Mouse (Mus musculus) heart, postnatal 0 days (tissue): Measurements from ENCODE around the gene Cops7b. TPM values are rescaled to one million over a fixed set of nuclear protein-coding genes. Genes with fewer than 3 reads are reported as not detected.

Experiments used
- ATAC-seq: fragments of 200-750 bp; cut with Nextera tagmentation; 2 replicates; pipeline ENCODE4 v1.8.0; 2017; ENCODE audit warnings: low read depth, moderate number of reproducible peaks, moderate library complexity; ENCODE audit not compliant: insufficient read depth
- DNase-seq: peaks from one replicate; pipeline ENCODE4 v3.0.0-alpha.2; 2016; ENCODE audit warnings: low spot score
- H3K27ac ChIP-seq: fragments of 300-500 bp; sonication (generic); 2 replicates; pipeline ENCODE4 v1.5.1; 2014; ENCODE audit warnings: low read depth, mild to moderate bottlenecking
- H3K27me3 ChIP-seq: fragments of 300-500 bp; sonication (generic); 2 replicates; pipeline ENCODE4 v1.6.1; 2014; ENCODE audit warnings: low read length, mixed read lengths; ENCODE audit not compliant: control insufficient read depth, insufficient read depth
- H3K36me3 ChIP-seq: fragments of 300-500 bp; sonication (generic); replicated peaks from 2 replicates; pipeline ENCODE4 v1.6.1; 2014; ENCODE audit warnings: low read length, mixed read lengths; ENCODE audit not compliant: control insufficient read depth, insufficient read depth
- H3K4me1 ChIP-seq: fragments of 300-500 bp; sonication (generic); 2 replicates; pipeline ENCODE4 v1.6.1; 2014; ENCODE audit warnings: antibody characterized with exemption; ENCODE audit not compliant: control insufficient read depth, insufficient read depth
- H3K4me2 ChIP-seq: fragments of 300-500 bp; sonication (generic); 2 replicates; pipeline ENCODE4 v1.6.1; 2014; ENCODE audit warnings: low read depth, mild to moderate bottlenecking, low read length, moderate library complexity
- H3K4me3 ChIP-seq: fragments of 300-500 bp; sonication (generic); 2 replicates; pipeline ENCODE4 v1.5.1; 2014; ENCODE audit warnings: low read depth, low read length
- H3K9ac ChIP-seq: fragments of 300-500 bp; sonication (generic); replicated peaks from 2 replicates; pipeline ENCODE4 v1.6.1; 2014; ENCODE audit warnings: low read depth, low read length, mixed read lengths
- H3K9me3 ChIP-seq: fragments of 300-500 bp; sonication (generic); replicated peaks from 2 replicates; pipeline ENCODE4 v1.6.1; 2016; ENCODE audit warnings: low read length; ENCODE audit not compliant: control insufficient read depth
- CTCF ChIP-seq: IDR thresholded peaks from 2 replicates; pipeline ENCODE4 v1.5.1; 2016; ENCODE audit warnings: antibody characterized with exemption, control low read depth, low read depth
- EP300 ChIP-seq: IDR thresholded peaks from 2 replicates; pipeline ENCODE4 v1.6.1; 2016; ENCODE audit warnings: antibody characterized with exemption, low read depth
- WGBS: fragments of 180-500 bp; shearing (Covaris S2); extraction: QIAGEN DNeasy Blood & Tissue Kit; methylation state at CpG from one replicate; pipeline ENCODE4 v1.1.7; 2014; 5-methylcytosine and 5-hydroxymethylcytosine counted together
- polyA plus RNA-seq: library from polyadenylated mRNA; unstranded; fragments of >200 nt; fragmentation: Nextera tagmentation; extraction: Ambion mirVana; gene quantifications from 2 replicates; pipeline ENCODE4 v1.2.1, GENCODE M21; 2015
- total RNA-seq: library from RNA; depleted of rRNA; stranded (reverse); fragments of >200 nt; gene quantifications from 2 replicates; pipeline ENCODE4 v1.2.3, GENCODE M21; 2014; ENCODE audit warnings: low replicate concordance

Gene Cops7b
- total and polyA plus RNA-seq, 2 experiments from 2014 or later: 14.0 to 16.0 TPM

- H3K36me3 ChIP-seq: no peaks in the 10 kb centered on the region
- DNase-seq: no peak
- under 1% methylated on average over 24 of the region's 38 CpGs for WGBS
- H3K4me3 ChIP-seq: peak overlapping the region; percentile 66
- H3K9ac ChIP-seq: peak overlapping the region; percentile 68
- H3K9me3 ChIP-seq: no peaks in the 10 kb centered on the region
- peak; percentile 77 for ATAC-seq
- peak overlapping the region; percentile 43 for H3K27ac ChIP-seq
- TF ChIP-seq CTCF: no peak
- no peak for TF ChIP-seq EP300
- no peaks in the 10 kb centered on the region for H3K27me3 ChIP-seq
- H3K4me1 ChIP-seq: peaks cover 12% of the 10 kb centered on the region
- peak overlapping the region; percentile 80 for H3K4me2 ChIP-seq
Measured at GRCm38 (mm10) chr1:86581692-86582450, 833 bp upstream of the Cops7b start.

- no peak overlapping the region for H3K4me3 ChIP-seq
Measured at GRCm38 (mm10) chr1:86583709-86584108, 1.0 kb downstream of the Cops7b start.

GRCm38 (mm10) chr1:86586992-86587391 is 4.3 kb downstream of the Cops7b start:
- Histone ChIP-seq H3K4me3 (peak overlapping the region; percentile 79), H3K4me1 (peaks cover 12% of the 10 kb centered on the region), H3K4me2 (peak overlapping the region; percentile 92), H3K27me3 (no peaks in the 10 kb centered on the region), H3K36me3 (peaks cover 18% of the 10 kb centered on the region), H3K9ac (peak overlapping the region; percentile 79), H3K27ac (peak overlapping the region; percentile 47; the same call in 1 of the 2 replicates), H3K9me3 (no peaks in the 10 kb centered on the region)
- TF ChIP-seq EP300 (no peak), CTCF (no peak)
- DNase-seq (peak; percentile 58), ATAC-seq (no peak)
- WGBS: under 1% methylated on average over 26 of the region's 26 CpGs

More at GRCm38 (mm10) chr1:86583709-86584108, 1.0 kb downstream of the Cops7b start:
- no peaks in the 10 kb centered on the region for H3K9me3 ChIP-seq
- H3K36me3 ChIP-seq: no peaks in the 10 kb centered on the region
- H3K27ac ChIP-seq: no peak overlapping the region
- no peak for DNase-seq
- no peak overlapping the region for H3K9ac ChIP-seq
- no peak for TF ChIP-seq EP300
- TF ChIP-seq CTCF: no peak
- H3K4me1 ChIP-seq: peaks cover 16% of the 10 kb centered on the region
- 38% methylated on average over 2 of the region's 2 CpGs for WGBS
- H3K4me2 ChIP-seq: no peak overlapping the region
- no peak for ATAC-seq
- no peaks in the 10 kb centered on the region for H3K27me3 ChIP-seq

- Histone ChIP-seq H3K9me3 (no peaks in the 10 kb centered on the region), H3K4me2 (no peak overlapping the region), H3K36me3 (peaks cover 77% of the 10 kb centered on the region), H3K27ac (no peak overlapping the region), H3K27me3 (no peaks in the 10 kb centered on the region), H3K9ac (no peak overlapping the region), H3K4me3 (no peak overlapping the region), H3K4me1 (no peaks in the 10 kb centered on the region)
- TF ChIP-seq EP300 (no peak), CTCF (no peak)
- ATAC-seq (no peak), DNase-seq (no peak)
- WGBS: 87% methylated on average over 7 of the region's 7 CpGs
Measured at GRCm38 (mm10) chr1:86594539-86594938, 11.8 kb downstream of the Cops7b start.

GRCm38 (mm10) chr1:86595315-86595714 is 12.6 kb downstream of the Cops7b start:
- H3K27me3 ChIP-seq: no peaks in the 10 kb centered on the region
- 78% methylated on average over 6 of the region's 6 CpGs for WGBS
- H3K9me3 ChIP-seq: no peaks in the 10 kb centered on the region
- H3K4me3 ChIP-seq: no peak overlapping the region
- no peak overlapping the region for H3K27ac ChIP-seq
- no peak for DNase-seq
- no peak overlapping the region for H3K9ac ChIP-seq
- no peak for ATAC-seq
- H3K36me3 ChIP-seq: peaks cover 77% of the 10 kb centered on the region
- H3K4me1 ChIP-seq: no peaks in the 10 kb centered on the region
- TF ChIP-seq EP300: no peak
- no peak for TF ChIP-seq CTCF
- H3K4me2 ChIP-seq: no peak overlapping the region

GRCm38 (mm10) chr1:86596512-86596911 is 13.8 kb downstream of the Cops7b start:
- Histone ChIP-seq H3K4me1 (no peaks in the 10 kb centered on the region), H3K9ac (no peak overlapping the region), H3K9me3 (no peaks in the 10 kb centered on the region), H3K4me3 (no peak overlapping the region), H3K27me3 (no peaks in the 10 kb centered on the region), H3K4me2 (no peak overlapping the region), H3K36me3 (peaks cover 81% of the 10 kb centered on the region), H3K27ac (no peak overlapping the region)
- no peak for ATAC-seq
- WGBS: 93% methylated on average over 6 of the region's 6 CpGs
- no peak for DNase-seq
- TF ChIP-seq EP300 (no peak), CTCF (no peak)
